Mouse (Mus musculus): ENCODE measurements around the gene Hist1h2ad.

- no peak for TF ChIP-seq TBP (conservative IDR thresholded peaks at IDR 0.05; ENCODE audit: low read depth, low read length)
- TF ChIP-seq EP300 (IDR thresholded peaks at IDR 0.05; ENCODE audit: low read length): no peak
- TF ChIP-seq CHD1 (IDR thresholded peaks at IDR 0.05; ENCODE audit: low read depth, low read length): no peak
- TF ChIP-seq SMC3 (IDR thresholded peaks at IDR 0.05; ENCODE audit: low read depth, low read length): no peak
- no peak for TF ChIP-seq JUND (conservative IDR thresholded peaks at IDR 0.05; ENCODE audit: low read depth, low read length)
- no peak for TF ChIP-seq IRF4 (IDR thresholded peaks at IDR 0.05; ENCODE audit: low read depth, low read length)
Measured at GRCm38 (mm10) chr13:23593051-23593770, 19.0 kb downstream of the Hist1h2ad start.

All from CH12.LX (cell line).